30 mouse cellular contexts compared by ENCODE assay signal in genomic region chr14:32140359-32140965, GRCm38 (mm10). TPM values are rescaled to one million over a fixed set of nuclear protein-coding genes. Genes with fewer than 3 reads are reported as not detected.
A peak's percentile ranks its signal among the peaks of the same experiment; 100 is the strongest.
DNase-seq lines count a peak whose midpoint lies in the region; ATAC-seq and TF ChIP-seq lines count a peak whose summit lies in the region.
"Had no signal": no experiment of that assay in that cellular context is flagged by ENCODE, and none has a peak within 500 bp of the region (broad histone marks: within the 10 kb centered on the region; RNA-seq: fewer than 3 reads in every experiment).

No protein-coding gene starts in this region.

- DNase-seq in testis, postnatal 14 days (ENCODE audit: low spot score) = no peak
- DNase-seq in ES-CJ7 (ENCODE audit: low read depth, low spot score) (peak; percentile 63), ZHBTc4 (ENCODE audit: low read depth, low spot score) (peak; percentile 69)
- DNase-seq in gastrocnemius, adult 8-10 months (ENCODE audit: low spot score in 2 of 2) = no peak
- DNase-seq in layer of hippocampus, adult 11-12 months (ENCODE audit: low spot score) = no peak
- DNase-seq in forebrain, embryonic 10.5 days (ENCODE audit: extremely low spot score, low spot score) = no peak
- DNase-seq: adrenal gland, adult 8-10 months; adrenal gland, postnatal 36 days; cerebellum, adult 2 months; cerebellum, postnatal 10 days; embryo, embryonic 11 days; gastrocnemius, postnatal 10 days; heart, adult 18-20 months; heart, postnatal 10 days; heart, postnatal 4 days had no signal

- peak; percentile 39; the same call in 1 of the 2 replicates for ATAC-seq in megakaryocyte-erythroid progenitor cell, adult 5-6 weeks (replicated peaks; ENCODE audit: low FRiP score, low TSS enrichment, poor library complexity, severe bottlenecking)
- ATAC-seq: forebrain, embryonic 15.5 days; hindbrain, embryonic 16.5 days; Patski had no signal

- no peaks in the 10 kb centered on the region for H3K27me3 ChIP-seq in testis, adult 2 months (ENCODE audit: control insufficient read depth, insufficient read depth, low read length)
- H3K27me3 ChIP-seq in forebrain, embryonic 10.5 days (ENCODE audit: poor library complexity, severe bottlenecking) = no peaks in the 10 kb centered on the region
- H3K27me3 ChIP-seq: embryonic facial prominence, embryonic 15.5 days; forebrain, embryonic 15.5 days; hindbrain, embryonic 12.5 days had no signal

- no peak for TF ChIP-seq POLR2A in testis, adult 2 months (IDR thresholded peaks at IDR 0.05; ENCODE audit: control insufficient read depth, low read depth, low read length)

- H3K4me3 ChIP-seq in testis, adult 2 months (ENCODE audit: control insufficient read depth, low read depth, low read length) = peak overlapping the region; percentile 16
- no peak overlapping the region for H3K4me3 ChIP-seq in forebrain, embryonic 10.5 days
- H3K4me3 ChIP-seq: embryonic facial prominence, embryonic 15.5 days; erythroblast, embryonic 14.5 days; forebrain, embryonic 15.5 days; heart, embryonic 10.5 days; hindbrain, embryonic 12.5 days had no signal

- no peak for TF ChIP-seq CTCF in testis, adult 2 months (IDR thresholded peaks at IDR 0.05; ENCODE audit: control insufficient read depth, insufficient read depth, insufficient replicate concordance, low read depth, low read length)

- H3K36me3 ChIP-seq in testis, adult 2 months (ENCODE audit: control insufficient read depth, insufficient read depth, low read length) = no peaks in the 10 kb centered on the region
- no peaks in the 10 kb centered on the region for H3K36me3 ChIP-seq in forebrain, embryonic 10.5 days (replicated peaks)
- H3K36me3 ChIP-seq: embryonic facial prominence, embryonic 15.5 days; forebrain, embryonic 15.5 days; heart, embryonic 10.5 days; hindbrain, embryonic 12.5 days had no signal

- WGBS in forebrain, embryonic 10.5 days = 81% methylated on average over 5 of the region's 5 CpGs

- H3K4me1 ChIP-seq in testis, adult 2 months (ENCODE audit: control insufficient read depth, insufficient read depth, low read length) = peaks cover 3% of the 10 kb centered on the region; the same call in 1 of the 2 replicates
- H3K4me1 ChIP-seq in forebrain, embryonic 10.5 days = no peaks in the 10 kb centered on the region
- H3K4me1 ChIP-seq: embryonic facial prominence, embryonic 15.5 days; forebrain, embryonic 15.5 days; hindbrain, embryonic 12.5 days had no signal

- no peak overlapping the region for H3K27ac ChIP-seq in testis, adult 2 months (ENCODE audit: control insufficient read depth, insufficient read depth, low read depth, low read length)
- H3K27ac ChIP-seq in forebrain, embryonic 10.5 days = no peak overlapping the region
- H3K27ac ChIP-seq: embryonic facial prominence, embryonic 15.5 days; forebrain, embryonic 15.5 days; heart, embryonic 10.5 days; hindbrain, embryonic 12.5 days had no signal

- no peaks in the 10 kb centered on the region for H3K9me3 ChIP-seq in forebrain, embryonic 10.5 days
- H3K9me3 ChIP-seq: embryonic facial prominence, embryonic 15.5 days; forebrain, embryonic 15.5 days; heart, embryonic 10.5 days; hindbrain, embryonic 12.5 days had no signal

RNA-seq across cellular contexts. Expression of gene Msmb, which starts 1.4 kb away (rescaled TPM):
- not detected in 2 replicates for polyA plus RNA-seq in testis, adult 2 months (2012; rRNA removed)
- total RNA-seq in megakaryocyte-erythroid progenitor cell, adult 5-6 weeks (2014; fragmentation: Nextera tagmentation) = not detected in 2 replicates
- not detected in 2 replicates for total RNA-seq in megakaryocyte-erythroid progenitor cell, adult 5-6 weeks (2017)
- total RNA-seq in gastrocnemius, adult 8-10 months (2022) = not detected
- polyA plus RNA-seq in forebrain, embryonic 10.5 days (2016; fragmentation: Nextera tagmentation; extraction: Ambion mirVana) = not detected in 2 replicates
- total RNA-seq: adrenal gland, adult 8-10 months; adrenal gland, postnatal 36 days; ES-E14; gastrocnemius, postnatal 10 days; gastrocnemius, postnatal 4 days; heart, adult 18-20 months; heart, postnatal 10 days; heart, postnatal 4 days had no signal
- polyA plus RNA-seq: C2C12; cerebellum, adult 2 months; embryonic facial prominence, embryonic 11.5 days; embryonic facial prominence, embryonic 15.5 days; erythroblast, embryonic 14.5 days; forebrain, embryonic 11.5 days; forebrain, embryonic 15.5 days; heart, embryonic 10.5 days; heart, embryonic 14.5 days; hindbrain, embryonic 12.5 days; hindbrain, embryonic 16.5 days; Patski had no signal

RNA-seq across cellular contexts. Expression of gene Ncoa4, which starts 19.2 kb away (rescaled TPM):
- 89.1 and 103 TPM in 2 replicates for polyA plus RNA-seq in testis, adult 2 months (2012; rRNA removed)
- 48.1 and 49.3 TPM in 2 replicates for total RNA-seq in megakaryocyte-erythroid progenitor cell, adult 5-6 weeks (2014; fragmentation: Nextera tagmentation)
- 51.3 and 68.1 TPM in 2 replicates for total RNA-seq in megakaryocyte-erythroid progenitor cell, adult 5-6 weeks (2017)
- 10 to 100 TPM; 56.3 to 83.2 (median 68.9) TPM for total RNA-seq in gastrocnemius, adult 8-10 months (2022)
- 69.6 and 82.1 TPM in 2 replicates for polyA plus RNA-seq in forebrain, embryonic 10.5 days (2016; fragmentation: Nextera tagmentation; extraction: Ambion mirVana)

RNA-seq across cellular contexts. Expression of gene Dph3, which starts 54.9 kb away (rescaled TPM):
- polyA plus RNA-seq in testis, adult 2 months (2012; rRNA removed) = 149 and 193 TPM in 2 replicates
- 97.5 and 115 TPM in 2 replicates for total RNA-seq in megakaryocyte-erythroid progenitor cell, adult 5-6 weeks (2014; fragmentation: Nextera tagmentation)
- 55.5 and 76.5 TPM in 2 replicates for total RNA-seq in megakaryocyte-erythroid progenitor cell, adult 5-6 weeks (2017)
- total RNA-seq in gastrocnemius, adult 8-10 months (2022) = 100 to 1,000 TPM; 122 to 147 (median 130) TPM
- polyA plus RNA-seq in forebrain, embryonic 10.5 days (2016; fragmentation: Nextera tagmentation; extraction: Ambion mirVana) = 110 and 114 TPM in 2 replicates

RNA-seq across cellular contexts. Expression of gene Oxnad1, which starts 55.3 kb away (rescaled TPM):
- polyA plus RNA-seq in testis, adult 2 months (2012; rRNA removed) = 23.9 and 24.0 TPM in 2 replicates
- 15.0 and 34.8 TPM in 2 replicates for total RNA-seq in megakaryocyte-erythroid progenitor cell, adult 5-6 weeks (2014; fragmentation: Nextera tagmentation)
- total RNA-seq in megakaryocyte-erythroid progenitor cell, adult 5-6 weeks (2017) = 28.7 and 54.1 TPM in 2 replicates
- total RNA-seq in gastrocnemius, adult 8-10 months (2022) = 10 to 100 TPM; 17.7 to 24.5 (median 19.4) TPM
- polyA plus RNA-seq in forebrain, embryonic 10.5 days (2016; fragmentation: Nextera tagmentation; extraction: Ambion mirVana) = 22.5 and 23.2 TPM in 2 replicates

Comparison
In these comparisons a context has a peak if more than half of its experiments do, and no peak if none do; other contexts are left out.
1. DNase-seq: peak in ES-CJ7 (single experiment) and ZHBTc4 (single experiment); none in testis, postnatal 14 days (single experiment), gastrocnemius, adult 8-10 months (0 of 2), layer of hippocampus, adult 11-12 months (single experiment) and forebrain, embryonic 10.5 days (single experiment).